Mouse (Mus musculus): ENCODE data around the gene 6820408C15Rik. TPM values are rescaled to one million over a fixed set of nuclear protein-coding genes. Genes with fewer than 3 reads are reported as not detected.

The 6820408C15Rik gene
- total RNA-seq, 2 experiments from 2014 or later: 1.7 to 2.3 TPM

DNA sequence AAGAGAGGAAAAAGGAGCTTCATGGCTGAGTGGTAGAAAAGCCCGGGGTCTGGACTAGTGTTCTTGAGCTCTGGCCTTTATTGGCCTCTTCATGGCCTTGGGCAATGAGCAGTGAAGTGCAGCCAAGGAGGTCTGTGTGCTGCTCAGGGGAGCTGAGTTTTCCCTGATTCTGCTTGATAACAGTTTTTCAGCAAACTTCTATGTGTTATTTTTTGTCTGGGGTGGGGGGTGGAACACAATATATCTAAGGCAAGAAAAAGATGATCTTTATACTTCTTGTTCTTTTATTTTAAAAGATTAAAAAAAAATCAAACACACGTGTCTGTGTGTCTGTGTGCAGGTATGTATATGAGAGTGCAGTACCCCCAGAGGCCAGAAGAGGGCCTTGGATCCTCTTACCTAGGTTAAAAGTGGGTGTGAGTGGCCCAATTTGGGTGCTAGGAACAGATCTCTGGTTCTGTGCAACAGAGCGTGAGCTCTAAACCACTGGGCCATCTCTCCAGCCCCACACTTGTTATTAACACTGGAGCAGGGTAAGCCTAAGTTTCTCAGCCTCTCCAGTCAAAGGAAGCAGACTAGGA, 49.3 kb downstream of the 6820408C15Rik start, which contains the start of gene Defb23:
Gene Defb23 (minus strand): TSS at position 51 of the 581 bp plus-strand sequence.
- no peak for DNase-seq (ENCODE audit: low spot score in 2 of 2)

DNA sequence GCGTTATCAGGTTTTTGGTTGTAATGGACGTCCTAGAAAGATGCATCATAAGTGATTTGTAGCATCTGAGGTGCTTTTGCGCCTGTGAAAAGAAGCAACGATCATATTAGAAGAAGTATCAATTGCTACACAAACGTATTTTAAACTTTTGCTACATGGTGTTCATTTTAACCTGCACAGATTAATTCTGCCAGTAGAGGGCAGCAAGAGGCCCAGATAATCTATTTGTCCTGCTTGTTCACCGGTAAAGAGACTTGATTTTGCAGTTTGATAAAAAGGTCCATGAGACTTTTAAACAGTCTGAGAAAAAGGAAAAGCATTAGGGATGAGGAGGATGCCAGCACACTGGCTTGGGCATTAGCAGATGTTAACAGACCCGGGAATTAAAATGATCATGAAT, 55.6 kb downstream of the 6820408C15Rik start:
- peak; percentile 51 to 85 for DNase-seq (ENCODE audit: low spot score in 2 of 2)

DNA sequence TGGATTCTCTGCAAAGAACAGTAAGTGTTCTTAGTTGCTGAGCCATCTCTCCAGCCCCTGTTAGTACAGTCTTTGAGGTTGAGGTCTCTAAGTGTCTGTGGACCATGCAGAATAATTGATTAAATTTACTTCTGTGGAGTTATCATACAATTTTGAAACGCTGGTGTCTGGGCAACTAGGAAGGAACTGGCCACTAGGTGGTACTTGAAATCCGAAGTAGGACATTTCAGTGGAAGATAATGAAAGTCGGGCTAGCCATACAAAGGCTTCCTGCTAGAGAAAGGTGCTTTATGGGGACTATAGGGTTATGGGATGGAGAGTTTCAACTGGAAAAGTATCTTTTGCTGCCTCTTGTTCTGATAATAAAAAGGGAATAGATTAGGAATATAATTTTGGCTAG, 57.0 kb downstream of the 6820408C15Rik start:
- DNase-seq (ENCODE audit: low spot score in 2 of 2): peak in 1 of 2 experiments; percentile 7

DNA sequence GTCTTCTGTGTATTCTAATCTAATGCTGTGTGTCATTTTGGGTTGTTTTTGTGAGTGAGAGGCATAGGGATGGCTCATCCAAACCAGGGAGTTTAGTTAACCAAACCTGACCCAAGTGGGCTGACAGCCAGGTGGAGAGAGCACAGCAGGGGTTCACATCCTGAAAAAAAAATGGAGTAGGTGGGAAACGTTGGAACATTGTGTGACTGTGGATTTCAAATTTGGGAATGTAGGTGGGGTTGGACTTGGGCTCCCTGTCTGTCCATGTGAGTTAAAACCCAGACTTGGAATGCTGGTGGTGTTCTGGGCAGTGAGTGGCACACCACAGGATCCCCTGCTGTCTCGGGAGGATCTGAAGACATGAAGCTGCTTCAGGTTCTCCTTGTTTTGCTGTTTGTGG, 61.4 kb downstream of the 6820408C15Rik start, which contains the start of gene Defb20:
Gene Defb20 (plus strand): TSS at position 301 of the 400 bp plus-strand sequence.
- DNase-seq (ENCODE audit: low spot score in 2 of 2): no peak

DNA sequence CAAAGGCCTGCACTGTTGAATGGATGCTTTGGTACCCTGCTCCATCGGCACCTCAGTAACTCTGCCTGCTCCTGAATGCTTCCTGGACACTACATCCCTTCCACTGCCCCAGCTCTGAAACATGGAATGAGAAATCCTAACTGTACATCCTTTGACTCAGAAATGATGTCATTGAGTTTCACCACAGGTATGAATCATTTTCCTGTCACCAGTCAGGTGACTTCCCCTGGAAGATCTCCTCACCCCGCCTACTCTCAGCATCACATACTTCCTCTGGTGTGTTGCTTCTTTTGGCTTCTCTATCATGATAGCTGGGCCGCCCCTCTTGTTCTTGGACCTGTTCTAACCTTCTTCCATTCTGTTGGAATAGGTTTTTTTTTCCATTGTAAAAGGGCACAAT, 65.5 kb downstream of the 6820408C15Rik start:
- no peak for DNase-seq (ENCODE audit: low spot score in 2 of 2)

DNA sequence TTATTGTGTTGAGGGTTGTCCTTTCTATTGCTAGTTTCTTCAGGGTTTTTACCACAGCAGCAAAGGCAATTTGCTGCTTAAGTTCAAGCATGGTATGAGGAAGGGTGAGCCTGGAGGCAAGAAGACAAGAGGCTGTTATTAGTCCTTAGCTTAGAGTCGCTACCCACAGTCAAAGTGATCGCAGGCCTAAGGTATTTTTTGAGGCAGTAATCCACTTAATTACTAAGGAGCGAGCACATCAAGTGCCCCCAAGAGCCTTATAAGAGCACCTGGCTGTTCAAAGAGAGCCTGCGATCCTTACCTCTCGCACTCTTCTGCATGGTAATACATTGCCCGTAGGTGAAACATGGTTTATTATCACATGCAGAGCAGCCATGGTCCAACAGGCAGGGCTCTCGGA, 66.3 kb downstream of the 6820408C15Rik start:
- DNase-seq (ENCODE audit: low spot score in 2 of 2): no peak

DNA sequence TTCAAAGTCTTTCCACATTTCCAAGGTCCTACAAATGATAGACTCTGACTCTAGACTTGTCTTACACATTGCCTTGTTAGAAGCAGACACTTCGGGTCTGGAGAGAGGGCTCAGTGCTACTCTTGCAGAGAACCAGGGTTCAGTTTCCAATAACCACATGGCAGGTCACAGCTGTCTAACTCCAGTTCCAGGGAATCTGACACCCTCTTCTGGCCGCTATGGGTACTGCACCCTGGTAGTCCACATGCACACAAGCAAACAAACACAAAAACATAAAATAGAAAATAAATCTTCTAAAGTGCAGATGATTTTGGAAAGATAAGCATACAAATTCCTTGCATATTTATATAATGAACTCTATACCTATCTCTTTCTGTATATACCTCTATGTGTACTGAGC, 71.6 kb downstream of the 6820408C15Rik start:
- no peak for DNase-seq (ENCODE audit: low spot score in 2 of 2)

DNA sequence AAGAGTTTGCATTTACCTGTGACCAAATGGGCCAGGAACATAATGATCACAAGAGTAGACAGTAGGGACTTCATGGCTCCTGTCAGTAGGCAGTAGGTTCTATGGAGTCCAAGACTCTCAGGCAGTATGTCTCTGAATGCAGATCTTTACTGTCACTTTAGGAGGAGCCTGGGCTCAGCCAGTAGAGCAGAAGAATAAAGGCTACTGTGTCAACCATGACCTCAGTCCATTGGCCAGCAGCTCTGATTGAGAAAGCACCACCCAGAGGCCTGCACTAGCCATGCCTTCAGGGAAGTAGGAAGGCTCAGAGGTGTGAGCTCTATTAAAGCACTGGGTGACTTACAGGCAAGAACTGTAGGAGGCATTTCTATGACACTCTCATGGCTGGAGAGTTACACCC, 74.7 kb downstream of the 6820408C15Rik start, which contains the start of gene Defb22:
Gene Defb22 (minus strand): TSS at position 101 of the 400 bp plus-strand sequence.
- no peak for DNase-seq (ENCODE audit: low spot score in 2 of 2)

DNA sequence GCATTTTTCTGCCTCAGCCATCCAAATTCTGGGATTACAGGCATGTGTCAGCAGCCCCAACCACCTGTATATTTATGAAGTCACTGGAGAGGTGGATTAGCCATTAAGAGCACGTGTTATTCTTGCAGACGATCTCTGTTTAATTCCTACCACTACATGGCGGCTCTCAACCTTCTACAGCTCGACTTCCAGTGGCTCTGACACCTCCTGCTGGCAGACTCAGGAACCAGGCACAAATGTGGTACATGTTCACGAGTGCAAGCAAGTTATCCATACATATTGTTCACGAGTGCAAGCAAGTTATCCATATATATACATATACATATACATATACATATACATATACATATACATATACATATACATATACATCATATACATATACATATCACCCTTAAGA, 77.8 kb downstream of the 6820408C15Rik start:
- no peak for DNase-seq (ENCODE audit: low spot score in 2 of 2)

Other genes with a start within 250 kb of the 6820408C15Rik start
- 10 to 100 TPM; 92.6 to 95.5 TPM for gene Csnk2a1, start 188.7 kb upstream of the 6820408C15Rik start, total RNA-seq (2021)
- 10 to 100 TPM; 50.8 to 54.8 TPM for gene Tbc1d20, start 121.8 kb upstream of the 6820408C15Rik start, total RNA-seq (2021)
- 100 to 1,000 TPM; 100 to 110 TPM for gene Rbck1, start 82.9 kb upstream of the 6820408C15Rik start, total RNA-seq (2021)
- gene Trib3, start 71.6 kb upstream of the 6820408C15Rik start, total RNA-seq (2021): under 1 TPM in 1 of 2 experiments, not detected in 1; 0.69 TPM
- gene Nrsn2, start 38.9 kb upstream of the 6820408C15Rik start, total RNA-seq (2021): 100 to 1,000 TPM in 1 of 2 experiments, 10 to 100 TPM in 1; 95.7 to 106 TPM
- gene Sox12, start 17.5 kb upstream of the 6820408C15Rik start, total RNA-seq (2021): 10 to 100 TPM; 15.0 to 15.6 TPM
- 10 to 100 TPM; 10.2 to 10.6 TPM for gene Zcchc3, start 560 bp upstream of the 6820408C15Rik start, total RNA-seq (2021)
- gene Defb23, start 49.0 kb downstream of the 6820408C15Rik start, total RNA-seq (2021): not detected
- not detected for gene Defb20, start 61.5 kb downstream of the 6820408C15Rik start, total RNA-seq (2021)
- not detected for gene Defb22, start 74.6 kb downstream of the 6820408C15Rik start, total RNA-seq (2021)
- gene Defb26, start 96.1 kb downstream of the 6820408C15Rik start, total RNA-seq (2021): not detected
- not detected for gene Defb28, start 102.7 kb downstream of the 6820408C15Rik start, total RNA-seq (2021)
- gene Defb29, start 124.5 kb downstream of the 6820408C15Rik start, total RNA-seq (2021): not detected
- not detected for gene Gm17416, start 153.8 kb downstream of the 6820408C15Rik start, total RNA-seq (2021)
- not detected for gene Defb21, start 157.2 kb downstream of the 6820408C15Rik start, total RNA-seq (2021)
- not detected for gene Defb19, start 164.7 kb downstream of the 6820408C15Rik start, total RNA-seq (2021)
- not detected for gene Defb45, start 183.8 kb downstream of the 6820408C15Rik start, total RNA-seq (2021)
- not detected for gene Defb36, start 188.7 kb downstream of the 6820408C15Rik start, total RNA-seq (2021)
- gene Defb25, start 207.5 kb downstream of the 6820408C15Rik start, total RNA-seq (2021): not detected
- under 1 TPM; 0.74 to 0.79 TPM for gene Rem1, start 211.4 kb downstream of the 6820408C15Rik start, total RNA-seq (2021)

Data from layer of hippocampus, adult 18-20 months (tissue).